ENCODE assay signal across 17 mouse cellular contexts in genomic region chr4:98049584-98049983, GRCm38 (mm10).
DNase-seq lines count a peak whose midpoint lies in the region; ATAC-seq and TF ChIP-seq lines count a peak whose summit lies in the region.
"Had no signal": no experiment of that assay in that cellular context is flagged by ENCODE, and none has a peak within 500 bp of the region (broad histone marks: within the 10 kb centered on the region; RNA-seq: fewer than 3 reads in every experiment).

No protein-coding gene starts in this region.

- no peak for TF ChIP-seq EP300 in stomach, postnatal 0 days (optimal IDR thresholded peaks at IDR 0.05)

- H3K4me3 ChIP-seq in heart, embryonic 12.5 days: no peak overlapping the region
- no peak overlapping the region for H3K4me3 ChIP-seq in stomach, embryonic 15.5 days (replicated peaks)
- H3K4me3 ChIP-seq in stomach, postnatal 0 days (ENCODE audit: low read depth, low read length): no peak overlapping the region
- H3K4me3 ChIP-seq: erythroblast, embryonic 14.5 days; heart, embryonic 13.5 days; liver, embryonic 15.5 days had no signal

- no peak overlapping the region for H3K9ac ChIP-seq in heart, embryonic 12.5 days
- no peak overlapping the region for H3K9ac ChIP-seq in stomach, embryonic 15.5 days
- no peak overlapping the region for H3K9ac ChIP-seq in stomach, postnatal 0 days (ENCODE audit: low read length)
- H3K9ac ChIP-seq: heart, embryonic 13.5 days; liver, embryonic 15.5 days had no signal

- WGBS in heart, embryonic 12.5 days: 70% methylated on average over 7 of the region's 7 CpGs
- 43% methylated on average over 7 of the region's 7 CpGs for WGBS in stomach, embryonic 15.5 days
- 48% methylated on average over 7 of the region's 7 CpGs for WGBS in stomach, postnatal 0 days

- DNase-seq in heart, adult 11 months: peak; percentile 97
- DNase-seq in stomach, postnatal 0 days (ENCODE audit: low spot score): no peak
- DNase-seq in kidney, postnatal 36 days: peak; percentile 13 to 17
- DNase-seq in Muller cell, postnatal 12 days (ENCODE audit: inconsistent ontology term): no peak
- no peak for DNase-seq in right cerebral cortex, postnatal 36 days (ENCODE audit: low spot score in 2 of 2)
- DNase-seq: adrenal gland, postnatal 10 days; B cell, adult 2 months; cerebellum, adult 8-10 months; layer of hippocampus, adult 9-11 months; midbrain, embryonic 14.5 days had no signal

- peaks cover 6% of the 10 kb centered on the region; the same call in 1 of the 2 replicates for H3K4me1 ChIP-seq in heart, embryonic 12.5 days (replicated peaks)
- peaks cover 7% of the 10 kb centered on the region; the same call in 1 of the 2 replicates for H3K4me1 ChIP-seq in stomach, embryonic 15.5 days
- no peaks in the 10 kb centered on the region for H3K4me1 ChIP-seq in stomach, postnatal 0 days (replicated peaks; ENCODE audit: control insufficient read depth, insufficient read depth)
- H3K4me1 ChIP-seq: liver, embryonic 15.5 days had no signal

- no peak for ATAC-seq in heart, embryonic 12.5 days (ENCODE audit: insufficient number of reproducible peaks, low FRiP score)
- no peak for ATAC-seq in stomach, embryonic 15.5 days (ENCODE audit: insufficient read depth, low FRiP score, low read depth)
- no peak for ATAC-seq in stomach, postnatal 0 days (ENCODE audit: low FRiP score, low TSS enrichment)
- no peak for ATAC-seq in erythroblast, adult 5-6 weeks (replicated peaks; ENCODE audit: low FRiP score, poor library complexity, severe bottlenecking)

- no peak overlapping the region for H3K4me2 ChIP-seq in heart, embryonic 12.5 days
- no peak overlapping the region for H3K4me2 ChIP-seq in stomach, embryonic 15.5 days
- no peak overlapping the region for H3K4me2 ChIP-seq in stomach, postnatal 0 days (replicated peaks; ENCODE audit: low read depth)
- H3K4me2 ChIP-seq: heart, embryonic 13.5 days; liver, embryonic 15.5 days had no signal

- peaks cover 21% of the 10 kb centered on the region; the same call in 1 of the 2 replicates for H3K36me3 ChIP-seq in heart, embryonic 12.5 days
- H3K36me3 ChIP-seq in stomach, embryonic 15.5 days: no peaks in the 10 kb centered on the region
- no peaks in the 10 kb centered on the region for H3K36me3 ChIP-seq in stomach, postnatal 0 days (ENCODE audit: control insufficient read depth, insufficient read depth, low read length)
- H3K36me3 ChIP-seq: liver, embryonic 15.5 days had no signal

- no peaks in the 10 kb centered on the region for H3K9me3 ChIP-seq in heart, embryonic 12.5 days (replicated peaks)
- no peaks in the 10 kb centered on the region for H3K9me3 ChIP-seq in stomach, embryonic 15.5 days
- H3K9me3 ChIP-seq in stomach, postnatal 0 days (ENCODE audit: control insufficient read depth, low read length): no peaks in the 10 kb centered on the region
- H3K9me3 ChIP-seq: heart, embryonic 13.5 days; liver, embryonic 15.5 days had no signal

- no peaks in the 10 kb centered on the region for H3K27me3 ChIP-seq in heart, embryonic 12.5 days (replicated peaks)
- H3K27me3 ChIP-seq in stomach, embryonic 15.5 days (replicated peaks): no peaks in the 10 kb centered on the region
- H3K27me3 ChIP-seq in stomach, postnatal 0 days (ENCODE audit: control insufficient read depth, insufficient read depth, low read length): no peaks in the 10 kb centered on the region
- H3K27me3 ChIP-seq: heart, embryonic 13.5 days; liver, embryonic 15.5 days had no signal

- no peak overlapping the region for H3K27ac ChIP-seq in heart, embryonic 12.5 days (ENCODE audit: poor library complexity, severe bottlenecking)
- H3K27ac ChIP-seq in stomach, embryonic 15.5 days: 0 out of 2 replicates have a peak overlapping the region, but pooled peaks have one; percentile 11
- no peak overlapping the region for H3K27ac ChIP-seq in stomach, postnatal 0 days (replicated peaks)
- H3K27ac ChIP-seq: heart, embryonic 13.5 days; liver, embryonic 15.5 days; macrophage had no signal

- TF ChIP-seq CTCF in stomach, postnatal 0 days (IDR thresholded peaks at IDR 0.05; ENCODE audit: low read depth): no peak

Comparison
In these comparisons a context has a peak if more than half of its experiments do, and no peak if none do; other contexts are left out.
1. DNase-seq: peak in heart, adult 11 months (single experiment) and kidney, postnatal 36 days (2 of 2); none in stomach, postnatal 0 days (single experiment), Muller cell, postnatal 12 days (single experiment) and right cerebral cortex, postnatal 36 days (0 of 2).